Mouse (Mus musculus): ENCODE measurements around the gene Ccn1.

The Ccn1 gene

DNA sequence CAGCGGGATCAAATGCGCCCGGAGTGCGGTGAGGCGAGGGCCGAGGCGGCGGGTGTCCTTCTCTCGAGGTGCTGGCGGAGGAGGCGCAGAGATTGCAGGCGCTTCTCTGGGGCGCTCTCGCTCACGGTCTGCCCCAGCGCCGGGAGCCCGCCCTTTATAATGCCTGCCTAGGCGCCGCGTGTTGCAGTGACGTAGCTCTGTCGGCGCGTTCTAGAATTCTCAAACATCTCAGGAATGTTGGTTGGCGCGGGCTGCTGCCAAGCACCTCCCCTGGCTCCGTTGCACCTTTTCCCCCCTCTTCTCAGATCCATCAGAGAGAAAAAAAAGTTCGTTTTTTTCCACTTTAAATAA lies at the start of gene Ccn1:
Gene Ccn1 (minus strand): TSS at position 130 of the 351 bp plus-strand sequence.
- DNase-seq (ENCODE audit: low read depth, low spot score) = peak; percentile 90

DNA sequence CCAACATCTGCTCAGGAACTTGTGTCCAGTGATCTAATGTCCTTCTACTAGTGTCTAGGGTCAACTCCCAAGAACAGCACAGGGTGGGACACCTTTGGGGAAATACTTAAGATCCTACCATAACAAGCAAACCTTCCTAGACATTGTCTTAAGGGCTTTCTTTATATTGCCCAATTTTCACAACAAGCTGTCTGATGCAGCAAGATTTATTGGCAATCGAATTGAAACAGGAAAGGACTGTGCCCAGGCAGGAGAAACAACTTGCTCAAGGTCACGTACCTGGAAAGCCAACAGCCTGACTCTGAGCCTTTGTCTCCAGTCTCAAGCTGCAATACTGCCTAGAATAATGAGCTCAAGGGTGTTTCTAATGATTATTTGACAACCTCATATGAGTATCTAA lies 43.6 kb upstream of the Ccn1 start:
- no peak for DNase-seq (ENCODE audit: low read depth, low spot score)

DNA sequence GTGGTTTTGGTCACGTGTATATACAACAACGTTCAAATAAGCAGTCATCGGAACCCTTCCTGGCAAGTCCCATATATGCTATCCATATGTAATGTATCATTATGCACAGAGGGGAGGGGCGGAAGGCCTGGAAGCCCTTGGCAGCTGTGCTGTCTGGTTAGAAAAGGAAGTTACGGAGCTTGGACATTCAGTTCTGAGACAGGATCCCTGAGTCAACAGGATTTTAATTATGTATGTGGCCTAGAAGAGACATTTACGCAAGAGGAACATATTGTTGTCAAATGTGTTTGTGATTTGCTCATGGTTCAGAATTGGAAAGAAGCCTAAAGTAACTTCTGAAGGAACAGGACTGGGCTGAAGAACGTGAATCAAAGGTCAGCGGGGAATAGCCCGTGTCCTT lies 42.3 kb upstream of the Ccn1 start:
- no peak for DNase-seq (ENCODE audit: low read depth, low spot score)

DNA sequence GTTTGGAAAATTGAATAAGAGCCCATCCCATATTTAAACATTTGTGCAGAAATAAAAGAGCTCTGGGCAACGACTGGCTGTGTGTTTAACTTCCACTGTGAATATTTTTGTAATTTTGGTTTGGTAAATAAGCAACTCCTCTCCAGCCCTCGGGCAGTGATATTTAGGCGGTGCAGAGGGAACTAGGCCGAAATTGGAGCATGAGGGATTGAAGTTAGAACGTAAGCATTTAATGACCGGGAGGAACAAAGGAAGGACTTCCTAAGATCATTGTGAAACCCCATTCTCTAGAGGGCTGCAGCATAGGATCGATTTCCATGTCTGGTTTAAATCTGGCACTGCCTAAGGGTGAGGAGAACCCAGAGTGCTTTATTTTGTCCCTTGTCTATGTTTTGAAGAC lies 41.6 kb upstream of the Ccn1 start:
- no peak for DNase-seq (ENCODE audit: low read depth, low spot score)

- DNase-seq (ENCODE audit: low read depth, low spot score) = no peak
Observed at GRCm38 (mm10) chr3:145689271-145689670, 39.5 kb upstream of the Ccn1 start.

DNA sequence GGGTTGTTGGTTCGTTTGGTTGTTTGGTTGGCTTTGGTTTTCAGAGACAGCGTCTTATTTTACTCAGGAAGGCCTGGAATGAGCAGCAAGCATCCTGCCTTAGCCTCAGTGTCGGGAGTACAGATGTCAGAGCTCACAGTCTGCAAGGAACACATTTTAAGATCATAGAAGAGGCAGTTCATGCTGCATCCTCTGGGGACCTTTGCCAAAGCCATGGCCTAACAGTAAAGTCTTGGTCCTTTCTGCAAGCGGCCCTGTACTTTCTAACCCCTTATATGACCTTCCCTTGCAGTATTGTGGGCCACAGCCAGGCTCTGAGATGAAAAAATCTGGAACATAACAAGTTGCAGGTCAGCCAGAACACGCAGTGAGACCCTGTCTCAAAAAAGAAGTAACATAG lies 38.1 kb upstream of the Ccn1 start:
- no peak for DNase-seq (ENCODE audit: low read depth, low spot score)

DNA sequence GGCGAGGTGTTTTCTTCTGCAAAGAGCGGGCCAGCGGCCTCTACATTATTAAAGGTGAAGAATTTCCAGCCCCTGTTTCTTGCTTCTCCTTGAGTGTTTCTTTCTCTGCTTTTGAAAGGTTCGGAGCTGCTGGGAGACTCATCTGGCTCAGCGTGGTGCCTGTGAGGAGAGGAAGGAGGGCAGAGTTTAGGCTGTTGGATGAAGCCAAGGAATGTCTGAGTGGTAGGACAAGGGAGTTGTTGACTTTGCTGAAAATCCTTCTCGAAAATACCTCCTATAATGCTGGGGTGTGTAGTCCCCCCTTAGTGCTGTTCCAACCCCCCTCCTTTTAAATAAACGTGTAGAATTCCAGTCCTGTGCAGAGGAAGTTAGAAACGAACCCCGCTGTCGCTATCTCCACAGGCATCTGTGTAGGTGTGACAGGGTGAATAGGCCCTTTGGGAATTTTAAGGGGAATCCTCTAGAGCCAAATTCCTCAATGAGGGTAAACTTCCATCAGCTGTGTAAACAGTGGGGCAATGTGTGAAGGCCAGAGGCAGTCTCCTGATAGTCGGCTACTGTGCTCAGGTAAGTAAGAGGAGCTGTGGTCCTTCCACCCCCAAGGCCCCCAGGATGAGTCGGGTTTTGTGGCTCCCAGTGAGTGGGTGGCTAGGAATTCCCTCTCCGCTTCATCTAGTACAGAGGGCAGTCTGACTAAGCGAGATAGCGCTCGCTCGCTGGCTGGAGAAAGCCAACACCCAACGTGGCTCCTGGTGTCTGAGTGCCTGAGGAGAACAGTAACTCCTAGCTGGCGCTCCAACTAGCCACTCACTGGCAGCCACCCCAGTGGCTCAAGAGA lies 35.0 kb upstream of the Ccn1 start:
- DNase-seq (ENCODE audit: low read depth, low spot score) = no peak

DNA sequence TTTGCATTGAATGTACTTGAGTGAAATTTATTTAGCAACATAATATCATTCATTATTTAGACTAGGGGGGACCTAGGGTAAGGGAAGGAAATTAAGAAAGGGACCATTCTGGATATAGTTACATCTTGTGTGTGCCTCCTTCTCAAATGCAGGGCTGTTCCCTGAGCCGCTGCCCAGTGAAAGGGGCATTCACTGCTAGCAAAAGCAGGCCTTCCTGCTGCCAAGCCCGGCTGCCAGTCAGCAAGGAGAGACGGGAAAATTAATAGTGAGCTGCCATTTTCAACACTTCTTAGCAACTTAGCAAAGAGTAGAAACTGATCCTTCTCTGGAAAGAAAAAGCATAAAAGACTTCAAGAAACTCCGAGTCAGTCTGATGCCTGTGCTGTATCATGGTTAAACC lies 34.4 kb upstream of the Ccn1 start:
- no peak for DNase-seq (ENCODE audit: low read depth, low spot score)

DNA sequence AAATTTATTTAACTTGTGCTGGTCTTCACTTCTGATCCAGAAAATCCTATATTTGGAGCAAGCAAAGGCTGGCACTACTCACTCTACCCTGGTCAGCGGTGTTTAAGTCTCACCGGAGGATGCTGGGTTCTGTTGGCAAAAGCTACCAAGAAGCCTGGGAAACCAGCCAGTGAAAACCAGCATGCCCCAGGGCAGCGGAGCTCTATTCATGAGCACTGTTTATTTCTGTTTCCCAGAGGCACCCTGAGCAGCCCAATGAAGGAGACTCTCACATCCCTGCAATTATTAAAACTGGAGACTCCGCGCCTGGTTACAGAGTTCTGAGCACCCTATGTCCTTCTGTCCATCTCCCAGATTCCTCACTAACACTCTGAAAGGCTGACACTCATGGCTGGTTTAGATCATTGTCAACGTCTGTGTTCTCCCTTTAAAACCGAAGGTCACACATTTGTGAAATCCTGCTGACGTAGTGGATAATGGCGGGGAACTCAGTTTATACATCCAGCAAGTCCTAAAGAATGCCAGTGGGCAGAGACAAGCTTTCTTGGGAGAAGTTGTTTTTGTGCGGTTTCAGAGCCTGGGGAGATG lies 31.7 kb upstream of the Ccn1 start:
- DNase-seq (ENCODE audit: low read depth, low spot score) = no peak

- DNase-seq (ENCODE audit: low read depth, low spot score) = no peak
Observed at GRCm38 (mm10) chr3:145680686-145681085, 30.9 kb upstream of the Ccn1 start.

DNA sequence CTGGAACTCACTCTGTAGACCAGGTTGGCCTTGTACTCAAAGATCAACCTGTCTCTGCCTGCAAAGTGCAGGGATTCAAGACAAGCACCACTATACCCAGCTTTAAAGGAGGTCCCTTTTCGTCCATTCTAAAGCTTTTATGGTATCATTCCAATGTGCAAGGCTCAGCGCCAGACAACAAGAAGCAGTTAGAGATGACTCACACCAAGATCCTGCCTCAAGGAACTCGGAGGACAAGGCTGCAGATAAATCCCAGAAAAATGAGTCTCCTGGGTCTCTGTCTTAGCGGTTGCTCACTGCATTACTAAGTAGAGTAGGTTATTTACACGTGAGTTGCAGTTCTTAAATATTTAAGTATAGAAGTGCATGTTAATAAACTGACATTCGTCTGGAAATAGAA lies 26.4 kb upstream of the Ccn1 start:
- DNase-seq (ENCODE audit: low read depth, low spot score) = no peak

GRCm38 (mm10) chr3:145674815-145675214 lies 25.0 kb upstream of the Ccn1 start:
- DNase-seq (ENCODE audit: low read depth, low spot score) = no peak

- DNase-seq (ENCODE audit: low read depth, low spot score) = no peak
Observed at GRCm38 (mm10) chr3:145666383-145666782, 16.6 kb upstream of the Ccn1 start.

DNA sequence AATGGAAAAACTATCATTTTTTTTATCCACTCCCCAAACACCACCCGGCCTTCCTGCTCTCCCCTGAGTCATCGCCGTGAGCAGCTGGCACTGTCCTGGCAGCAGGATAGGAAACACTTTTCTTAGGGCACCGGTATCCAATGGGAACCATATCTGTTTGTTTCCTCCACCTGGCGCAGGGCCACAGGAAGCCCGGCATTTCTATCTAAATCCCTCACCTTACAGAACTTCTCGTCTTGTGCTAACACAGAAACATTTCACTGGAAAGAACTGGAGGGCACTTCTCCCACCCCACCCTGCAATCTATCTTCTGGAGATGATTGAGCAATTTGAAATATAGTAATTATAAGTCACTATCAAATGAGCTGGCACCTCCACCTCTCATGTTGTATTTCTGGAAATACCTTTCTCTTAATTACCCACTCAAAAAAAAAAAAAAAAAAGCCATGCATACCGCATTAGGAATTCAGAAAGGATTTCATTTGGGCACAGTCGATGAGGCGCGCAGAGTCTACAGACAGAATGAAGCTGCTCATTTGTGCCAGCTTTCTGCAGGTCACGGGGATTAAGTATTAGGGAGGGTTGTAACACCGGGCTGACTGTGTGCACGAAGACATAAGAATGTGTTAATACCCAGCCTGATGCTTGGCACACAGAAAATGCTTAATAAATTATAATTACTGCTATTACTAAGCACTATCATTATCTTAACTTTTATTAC lies 7.4 kb upstream of the Ccn1 start:
- no peak for DNase-seq (ENCODE audit: low read depth, low spot score)

- no peak for DNase-seq (ENCODE audit: low read depth, low spot score)
Observed at GRCm38 (mm10) chr3:145654944-145655343, 5.2 kb upstream of the Ccn1 start.

DNA sequence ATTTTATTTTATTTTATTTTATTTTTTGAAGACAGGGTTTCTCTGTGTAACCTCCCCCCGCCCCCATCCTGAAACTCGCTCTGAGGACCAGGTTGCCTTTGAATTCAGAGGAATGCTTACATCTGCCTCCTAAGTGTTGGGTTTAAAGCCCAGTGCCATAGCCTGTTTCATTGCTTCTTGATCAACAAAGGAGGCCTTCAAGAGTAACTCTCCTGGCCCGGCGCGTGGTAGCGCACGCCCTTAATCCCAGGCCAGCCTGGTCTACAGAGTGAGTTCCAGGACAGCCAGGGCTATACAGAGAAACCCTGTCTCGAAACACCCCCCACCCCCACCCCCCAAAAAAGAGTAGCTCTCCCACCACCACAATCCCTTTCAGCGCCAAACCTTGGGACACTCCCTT lies 4.2 kb upstream of the Ccn1 start:
- DNase-seq (ENCODE audit: low read depth, low spot score) = no peak

DNA sequence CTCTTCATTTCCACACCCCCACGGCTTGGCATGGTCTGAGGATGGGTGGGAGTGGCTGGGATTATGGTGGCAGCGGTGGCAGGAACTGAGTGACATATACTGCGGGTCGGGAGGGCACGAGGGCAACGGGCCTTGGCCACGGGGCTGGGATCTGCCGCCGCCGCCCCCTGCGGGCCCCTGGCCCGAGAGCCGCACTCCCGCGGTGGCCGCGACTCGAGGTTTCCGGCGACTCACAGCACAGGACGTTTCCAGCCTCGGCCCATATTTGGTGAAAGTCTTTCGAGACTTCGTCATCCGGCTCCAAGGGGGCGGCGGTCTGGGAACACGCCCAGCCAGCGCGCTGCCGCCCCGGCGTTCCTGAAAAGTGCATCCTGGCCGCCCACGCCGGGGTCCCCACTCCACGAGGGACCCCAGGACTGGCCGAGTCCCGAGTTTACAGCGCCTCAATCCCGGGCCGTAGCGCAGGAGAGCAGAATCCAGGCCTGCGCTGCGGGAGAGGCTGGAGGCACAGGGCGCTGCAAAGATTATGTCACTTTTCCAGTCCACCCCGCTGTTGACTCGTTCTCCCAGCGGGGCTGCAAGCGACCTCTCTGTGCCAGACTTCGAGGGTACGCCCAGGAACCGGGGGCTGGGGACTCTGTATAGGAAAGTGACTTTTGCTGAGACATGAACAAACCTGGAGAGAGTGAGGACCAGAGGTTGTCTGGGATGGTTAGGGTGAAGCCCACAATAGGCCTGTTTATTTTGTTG lies 3.6 kb upstream of the Ccn1 start:
- peak; percentile 80 for DNase-seq (ENCODE audit: low read depth, low spot score)

GRCm38 (mm10) chr3:145652322-145653131 lies 2.7 kb upstream of the Ccn1 start:
- peak; percentile 17 for DNase-seq (ENCODE audit: low read depth, low spot score)

- DNase-seq (ENCODE audit: low read depth, low spot score) = no peak
Observed at GRCm38 (mm10) chr3:145651978-145652321, 2.2 kb upstream of the Ccn1 start.

DNA sequence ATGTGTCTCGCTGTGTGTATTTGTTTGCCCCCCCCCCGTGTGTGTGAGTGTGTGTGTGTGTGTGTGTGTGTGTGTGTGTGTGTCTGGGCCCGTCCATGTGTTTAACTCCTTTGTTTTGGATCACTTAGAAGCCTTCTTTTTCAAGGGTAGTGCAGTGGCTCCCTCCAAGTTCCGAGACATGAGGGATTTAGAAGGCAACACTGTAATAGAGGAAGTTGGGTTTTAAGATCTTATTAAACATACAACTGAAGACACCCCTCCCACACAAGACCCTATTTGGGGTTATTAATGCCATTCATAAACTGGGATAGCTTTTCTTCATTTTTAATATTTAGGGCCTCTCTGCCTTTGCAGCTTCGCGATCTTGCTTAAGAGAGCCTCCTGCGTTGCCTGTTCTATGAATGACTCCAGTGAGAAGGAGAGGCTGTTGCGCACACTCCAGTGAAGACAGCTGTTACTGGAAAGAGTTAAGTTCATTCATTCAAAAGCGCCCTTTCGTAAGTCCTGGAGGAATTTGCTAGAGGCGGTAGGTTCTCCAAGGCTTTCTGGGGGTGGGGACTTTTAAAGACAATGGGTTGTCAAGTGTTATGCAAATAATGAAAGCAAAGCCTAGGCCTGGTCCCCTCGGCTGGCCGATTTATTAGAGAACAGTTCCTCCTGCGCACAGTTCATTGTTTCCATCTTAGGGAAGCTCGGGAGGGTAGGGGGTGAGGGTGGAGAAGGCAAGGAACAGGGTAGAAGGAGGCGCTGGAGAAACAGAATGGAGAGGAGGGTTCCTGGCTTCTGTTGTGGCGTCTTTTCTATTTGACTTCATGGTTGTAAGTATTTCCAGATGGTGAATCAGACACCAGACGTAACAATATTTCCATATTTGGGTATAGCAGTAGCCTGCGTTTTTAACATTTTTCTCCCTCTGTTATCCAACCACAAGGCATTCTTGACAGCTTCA lies 1.5 kb upstream of the Ccn1 start:
- peak; percentile 50 for DNase-seq (ENCODE audit: low read depth, low spot score)
